Mouse (Mus musculus): ENCODE measurements around the gene 1500009L16Rik.

GRCm38 (mm10) chr10:83753056-83753455 is 30.4 kb downstream of the 1500009L16Rik start:
- TF ChIP-seq CTCF (IDR thresholded peaks at IDR 0.05; ENCODE audit: low read depth) = no peak
- TF ChIP-seq EP300 (IDR thresholded peaks at IDR 0.05; ENCODE audit: low read depth) = no peak

Data from heart, postnatal 0 days (tissue).